Mouse (Mus musculus): ENCODE results near the gene Pcnp.
"Not testable (repeated sequence)": the region's sequence is repeated elsewhere in the genome, so short reads cannot be mapped to it uniquely, and the experiment has no call there.

The Pcnp gene

GRCm38 (mm10) chr16:56029661-56030082, at the start of gene Pcnp:
TSS of gene Pcnp (minus strand) at chr16:56029739.
- DNase-seq (ENCODE audit: inconsistent ontology term), result peak; percentile 98

DNA sequence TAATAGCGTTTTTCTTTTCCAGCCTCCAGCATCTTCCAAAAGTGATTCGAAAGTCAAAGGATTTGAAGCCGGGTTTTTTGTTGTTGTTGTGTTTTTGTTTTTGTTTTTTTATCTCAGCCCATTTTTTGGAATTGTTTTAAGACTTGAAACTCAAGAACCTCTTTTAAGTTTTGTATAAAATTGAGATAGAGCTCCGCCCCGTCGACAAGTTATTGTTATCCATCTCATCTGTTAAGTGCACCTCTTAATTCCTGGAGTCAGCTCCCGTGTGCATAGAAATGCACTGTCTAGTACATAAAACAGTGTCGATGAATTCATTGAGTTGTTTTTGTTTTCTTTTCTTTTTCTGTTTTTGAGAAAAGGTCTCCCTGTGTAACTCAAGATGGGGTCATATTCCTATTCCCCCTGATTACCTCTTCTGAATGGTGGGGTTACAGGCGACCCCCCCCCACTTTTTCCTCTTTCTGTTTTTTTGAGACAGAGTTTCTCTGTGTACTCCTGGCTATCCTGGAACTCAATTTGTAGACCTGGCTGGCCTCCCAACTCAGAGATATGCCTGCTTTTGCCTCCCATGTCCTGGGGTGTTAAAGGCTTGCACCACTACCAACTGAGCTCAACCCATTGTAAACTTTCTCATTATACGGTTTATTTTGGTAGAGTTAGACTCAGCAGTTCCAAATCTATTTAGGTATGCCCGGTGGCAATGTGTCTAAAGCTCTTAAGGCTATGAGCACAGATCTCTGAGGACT, 46.8 kb upstream of the Pcnp start:
- DNase-seq (ENCODE audit: inconsistent ontology term), result no peak

DNA sequence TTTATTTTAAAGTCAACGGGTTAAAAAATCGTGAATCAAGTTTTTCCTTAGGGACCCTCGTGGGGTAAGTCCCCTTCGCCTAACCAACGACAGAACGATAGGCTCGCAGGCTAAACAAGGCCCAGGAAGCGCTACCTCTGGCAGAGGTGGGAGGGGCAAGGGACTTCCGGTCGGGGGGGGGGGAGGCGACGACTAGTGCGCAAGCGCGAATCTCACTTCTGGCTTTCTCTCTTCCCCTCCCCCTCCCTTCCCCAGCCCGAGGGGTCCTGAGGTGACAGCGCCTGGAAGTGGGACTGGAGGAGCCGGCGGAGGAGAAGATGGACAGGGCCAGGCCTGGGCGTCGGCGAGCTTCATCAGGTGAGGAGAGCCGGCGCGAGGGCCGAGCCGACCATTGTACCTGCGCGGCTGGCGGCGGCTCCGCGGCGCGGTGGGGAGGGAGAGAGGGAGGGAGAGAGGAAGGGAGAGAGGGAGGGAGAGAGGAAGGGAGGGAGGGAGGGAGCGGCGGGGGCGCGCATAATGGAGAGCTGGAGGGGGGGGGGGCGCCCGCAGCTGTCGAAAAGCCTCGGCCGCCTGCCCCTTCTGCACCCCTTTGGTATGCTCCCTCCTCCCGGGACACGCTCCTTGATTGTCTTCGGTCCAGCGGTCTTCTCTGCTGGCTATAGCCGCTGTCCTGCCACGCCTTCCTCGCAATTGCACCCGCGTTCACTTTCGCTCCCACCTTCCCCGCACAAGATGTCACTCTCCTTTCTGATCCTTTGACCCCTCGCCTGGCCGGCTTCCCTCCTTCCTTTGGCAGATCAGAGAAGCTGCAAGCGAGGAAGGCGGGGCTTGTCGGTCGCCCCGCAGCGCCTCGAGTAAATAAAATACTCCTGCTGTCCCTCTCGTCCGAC, 45.9 kb upstream of the Pcnp start:
- peak; percentile 95 for DNase-seq (ENCODE audit: inconsistent ontology term)

GRCm38 (mm10) chr16:56074565-56074964, 45.0 kb upstream of the Pcnp start:
- DNase-seq (ENCODE audit: inconsistent ontology term), result no peak

DNA sequence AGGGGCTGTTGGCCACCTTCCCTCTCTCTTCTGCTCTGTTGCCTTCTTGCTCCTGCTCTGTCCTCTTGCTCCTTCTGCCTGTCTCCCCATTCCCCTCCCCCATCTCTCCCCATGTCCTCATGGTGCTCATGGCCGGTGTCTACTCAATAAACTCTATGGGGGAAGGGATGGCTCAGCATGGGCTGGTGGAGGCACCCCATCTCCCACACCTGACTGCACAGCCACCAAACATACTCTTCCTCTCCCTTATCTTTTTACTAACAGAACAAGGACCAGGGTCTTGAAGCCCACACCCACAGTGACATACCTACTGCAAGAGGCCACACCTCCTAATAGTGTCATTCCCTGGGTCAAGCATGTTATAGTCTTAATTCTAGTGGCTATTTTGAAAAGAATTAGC, 44.6 kb upstream of the Pcnp start:
- DNase-seq (ENCODE audit: inconsistent ontology term), result no peak

DNA sequence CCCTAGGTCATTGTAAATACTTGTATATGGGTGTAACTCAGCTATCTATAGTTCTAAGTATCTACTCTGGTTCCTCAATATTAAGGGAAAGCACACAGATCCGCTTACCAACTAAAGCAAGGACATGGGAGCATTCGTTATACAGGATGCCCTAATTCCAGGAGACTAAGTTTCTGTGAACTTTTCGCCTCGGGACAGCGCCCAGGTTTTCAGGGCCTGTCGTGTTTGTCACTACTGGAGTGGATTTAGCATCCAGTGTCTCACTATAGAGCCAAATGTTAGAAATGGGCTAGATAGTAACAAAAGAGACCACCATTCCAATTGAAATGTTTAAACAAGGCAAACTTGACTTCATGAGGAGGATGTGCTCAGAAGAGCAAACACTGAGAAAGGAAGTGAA, 43.6 kb upstream of the Pcnp start:
- DNase-seq (ENCODE audit: inconsistent ontology term), result not testable (repeated sequence)

- no peak for DNase-seq (ENCODE audit: inconsistent ontology term)
Observed at GRCm38 (mm10) chr16:56072533-56072932, 43.0 kb upstream of the Pcnp start.

- no peak for DNase-seq (ENCODE audit: inconsistent ontology term)
Observed at GRCm38 (mm10) chr16:56071317-56072232, 42.0 kb upstream of the Pcnp start.

DNA sequence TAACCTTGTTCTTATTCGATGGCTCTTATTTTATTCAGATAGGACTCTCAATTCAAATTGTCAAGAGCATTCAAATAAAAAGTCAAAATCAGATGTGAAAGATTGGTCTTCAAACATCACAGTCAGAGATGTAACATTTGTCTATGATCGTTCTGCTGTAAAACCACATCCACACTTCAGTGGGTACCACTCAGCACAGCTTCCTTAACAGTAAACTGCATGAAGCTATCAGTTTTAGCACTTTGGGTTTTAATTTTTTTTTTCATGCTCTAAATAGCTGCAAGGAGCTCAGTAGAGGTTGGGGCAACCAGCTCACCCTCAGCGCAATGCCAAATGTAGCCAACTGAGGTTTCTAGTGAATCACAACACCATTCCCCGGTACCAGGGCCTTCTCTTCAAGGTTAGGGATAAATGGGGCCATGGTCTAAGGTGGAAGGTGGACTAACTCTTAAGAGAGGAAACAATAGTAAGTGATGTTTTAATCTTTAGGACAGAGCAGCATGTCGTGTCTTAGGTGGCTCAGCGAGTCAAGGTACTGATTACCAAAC, 39.1 kb upstream of the Pcnp start:
- DNase-seq (ENCODE audit: inconsistent ontology term), result no peak

- peak; percentile 17 for DNase-seq (ENCODE audit: inconsistent ontology term)
Observed at GRCm38 (mm10) chr16:56066113-56066512, 36.6 kb upstream of the Pcnp start.

GRCm38 (mm10) chr16:56064334-56064990, 34.9 kb upstream of the Pcnp start:
- peak; percentile 89 for DNase-seq (ENCODE audit: inconsistent ontology term)

- DNase-seq (ENCODE audit: inconsistent ontology term), result no peak
Observed at GRCm38 (mm10) chr16:56062981-56063380, 33.4 kb upstream of the Pcnp start.

DNA sequence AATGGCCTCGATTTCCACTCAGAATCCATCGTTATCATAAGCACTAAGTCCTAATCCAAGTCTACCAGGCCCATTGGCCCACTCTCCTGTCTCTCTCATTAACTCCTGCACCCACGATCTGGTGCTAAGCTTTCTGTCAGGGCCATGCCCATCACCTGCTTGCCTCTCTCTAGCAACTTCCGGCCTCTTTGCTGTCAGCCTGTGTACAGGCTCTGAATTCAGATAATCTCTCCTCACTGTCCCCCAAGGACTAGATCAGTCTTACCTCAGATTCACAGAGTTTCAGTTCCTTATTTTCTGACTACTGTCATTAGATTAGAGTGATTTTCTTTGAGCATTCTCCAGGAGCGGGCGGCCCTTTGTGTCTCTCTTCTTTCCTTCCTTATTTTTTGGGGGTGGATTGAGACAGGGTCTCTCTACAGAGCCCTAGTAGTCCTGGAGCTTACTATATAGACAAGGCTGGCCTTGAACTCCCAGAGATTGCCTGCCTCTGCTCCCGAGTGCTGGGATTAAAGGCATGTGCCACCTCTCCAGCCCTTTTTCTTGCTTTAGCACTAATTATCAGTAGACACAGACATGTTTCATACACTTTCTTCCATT, 32.6 kb upstream of the Pcnp start:
- no peak for DNase-seq (ENCODE audit: inconsistent ontology term)

DNA sequence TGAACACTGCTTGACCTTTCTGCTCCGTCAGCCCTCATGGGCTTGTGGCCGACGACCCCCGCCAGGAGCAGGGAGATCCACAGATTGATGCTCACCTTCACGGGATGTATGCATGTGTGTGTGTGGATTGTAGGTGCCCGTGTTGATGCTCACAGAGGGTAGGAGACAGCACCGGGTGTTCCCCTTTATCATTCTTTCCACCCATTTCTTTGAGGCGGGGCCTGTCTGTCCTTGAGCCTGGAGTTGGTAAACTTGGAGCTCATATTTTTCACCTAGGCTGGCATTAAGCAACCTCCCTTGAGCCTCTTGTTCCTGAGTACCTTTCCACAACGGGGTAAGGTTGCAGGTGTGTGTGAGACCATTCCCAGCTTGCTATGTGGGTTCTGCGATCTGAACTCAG, 28.6 kb upstream of the Pcnp start:
- DNase-seq (ENCODE audit: inconsistent ontology term), result no peak

- DNase-seq (ENCODE audit: inconsistent ontology term), result peak; percentile 21
Observed at GRCm38 (mm10) chr16:56056944-56057590, 27.5 kb upstream of the Pcnp start.

GRCm38 (mm10) chr16:56055911-56056310, 26.4 kb upstream of the Pcnp start:
- DNase-seq (ENCODE audit: inconsistent ontology term), result no peak

DNA sequence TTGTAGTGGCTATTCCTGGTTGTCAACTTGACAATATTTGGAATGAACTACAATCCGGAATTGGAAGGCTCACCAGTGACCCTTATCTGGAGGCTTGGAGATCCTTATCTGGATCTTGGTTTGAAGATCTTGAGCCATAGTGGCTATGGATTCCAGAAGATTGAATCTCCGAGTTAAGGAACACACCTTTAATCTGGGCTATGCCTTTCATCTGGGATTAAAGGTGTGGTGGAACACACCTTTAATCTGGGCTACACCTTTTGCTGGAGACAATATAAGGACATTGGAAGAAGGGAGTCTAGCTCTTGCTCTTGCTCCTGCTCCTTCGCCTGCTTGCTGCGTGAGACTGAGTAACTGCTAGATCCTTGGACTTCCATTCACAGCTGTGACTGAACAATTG, 18.5 kb upstream of the Pcnp start, which contains the start of gene Senp7:
Gene Senp7 (plus strand): TSS at position 301 of the 400 bp plus-strand sequence.
- not testable (repeated sequence) for DNase-seq (ENCODE audit: inconsistent ontology term)

- no peak for DNase-seq (ENCODE audit: inconsistent ontology term)
Observed at GRCm38 (mm10) chr16:56038090-56038489, 8.6 kb upstream of the Pcnp start.

DNA sequence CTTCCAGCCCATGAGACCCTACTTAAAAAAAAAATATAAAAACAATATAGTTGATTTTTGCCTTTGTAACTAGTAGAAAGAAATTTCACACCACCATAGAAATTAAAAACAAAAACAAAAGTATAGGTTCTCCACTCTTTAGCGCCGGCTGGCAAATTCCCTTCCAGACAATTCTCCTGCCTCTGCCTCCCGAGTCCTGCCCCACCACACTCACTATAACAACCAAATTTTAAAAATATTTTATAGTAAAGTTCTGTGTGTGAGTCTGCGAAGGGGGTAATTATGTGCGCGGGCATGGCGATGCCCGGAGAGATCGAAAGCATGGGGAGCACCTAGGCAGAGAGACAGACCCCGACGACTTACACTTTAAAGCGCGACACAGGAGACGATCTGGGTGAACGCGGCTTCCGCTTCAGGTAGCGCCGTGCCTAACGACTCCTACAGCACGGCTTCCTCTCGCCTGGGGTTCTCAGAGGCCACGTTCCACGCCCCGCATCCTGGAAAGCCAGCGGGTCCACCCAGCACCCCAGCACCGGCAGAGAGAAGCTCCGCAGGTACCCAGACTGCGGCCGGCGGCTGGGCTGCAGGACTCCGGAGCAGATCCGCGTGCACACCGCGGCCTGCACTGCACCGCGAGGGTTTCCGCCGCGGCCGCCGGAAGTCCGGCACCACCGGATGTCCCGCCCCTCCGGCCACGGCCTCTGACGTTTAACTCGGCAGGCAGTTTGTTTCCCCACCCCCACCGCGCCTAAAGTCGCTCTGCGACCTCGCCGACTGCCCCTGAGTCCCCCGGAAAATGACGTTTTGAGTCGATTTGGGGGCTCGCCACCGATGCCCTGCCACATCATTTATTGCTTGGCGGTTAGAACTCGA, 7.8 kb upstream of the Pcnp start, which contains the start of gene Trmt10c:
Gene Trmt10c (minus strand): TSS at position 682 of the 873 bp plus-strand sequence.
- peak; percentile 95 for DNase-seq (ENCODE audit: inconsistent ontology term)

All from Muller cell, postnatal 12 days (primary cell).